Mouse (Mus musculus) C2C12 (cell line): ENCODE measurements at regions not wholly inside any gene's neighbourhood (a gene's known extent, or its start where the extent isn't known, plus 50 kb on each side); places are given as distances from the start of the nearest gene placed in this dataset.

Source experiments
- H3K27me3 ChIP-seq: one replicate; pipeline ENCODE4 v1.6.1; 2011; ENCODE audit not compliant: control insufficient read depth, insufficient read depth, insufficient read length
- H3K36me3 ChIP-seq: one replicate; pipeline ENCODE4 v1.6.1; 2011; ENCODE audit not compliant: control insufficient read depth, insufficient read depth
- H3K4me3 ChIP-seq: one replicate; pipeline ENCODE4 v1.5.1; 2011; ENCODE audit warnings: mild to moderate bottlenecking, control low read depth; ENCODE audit not compliant: poor library complexity, insufficient read depth, severe bottlenecking
- H3K79me2 ChIP-seq: one replicate; pipeline ENCODE4 v1.6.1; 2011; ENCODE audit not compliant: control insufficient read depth, insufficient read depth
- H3K79me3 ChIP-seq: one replicate; pipeline ENCODE4 v1.6.1; 2011; ENCODE audit warnings: low read depth, control low read depth
- H3ac ChIP-seq: one replicate; pipeline ENCODE3; 2011; ENCODE audit warnings: low read depth; ENCODE audit not compliant: control insufficient read depth, insufficient read length
- CEBPB ChIP-seq: IDR thresholded peaks from one replicate; pipeline ENCODE4 v1.6.1; 2011; ENCODE audit warnings: low read depth, mild to moderate bottlenecking, control low read depth, moderate library complexity
- CTCF ChIP-seq: IDR thresholded peaks from one replicate; pipeline ENCODE4 v1.5.1; 2011; ENCODE audit not compliant: control insufficient read depth, insufficient read depth, insufficient read length
- FOSL1 ChIP-seq: IDR thresholded peaks from one replicate; pipeline ENCODE4 v1.8.0; 2011; ENCODE audit warnings: mild to moderate bottlenecking, low read length; ENCODE audit not compliant: poor library complexity, insufficient read depth, severe bottlenecking
- MAX ChIP-seq: IDR thresholded peaks from one replicate; pipeline ENCODE4 v1.6.1; 2011; ENCODE audit warnings: mild to moderate bottlenecking, control low read depth
- MYOD1 ChIP-seq: IDR thresholded peaks from one replicate; pipeline ENCODE4 v1.6.1; 2011; ENCODE audit warnings: low read depth; ENCODE audit not compliant: control insufficient read depth, insufficient read length
- MYOG ChIP-seq: IDR thresholded peaks from one replicate; pipeline ENCODE4 v1.6.1; 2011; ENCODE audit not compliant: control insufficient read depth, insufficient read length; ENCODE audit errors: extremely low read depth
- USF1 ChIP-seq: IDR thresholded peaks from one replicate; pipeline ENCODE4 v1.6.1; 2011; ENCODE audit warnings: low read depth, mild to moderate bottlenecking, control low read depth, moderate library complexity

GRCm38 (mm10) chr9:61601911-61602310 lies 229.7 kb downstream of the Tle3 start:
- H3ac ChIP-seq, result no peak overlapping the region
- no peaks in the 10 kb centered on the region for H3K36me3 ChIP-seq
- TF ChIP-seq MYOG (no peak), CEBPB (no peak), FOSL1 (no peak), USF1 (no peak), MAX (no peak), CTCF (no peak)
- H3K27me3 ChIP-seq, result no peaks in the 10 kb centered on the region
- no peaks in the 10 kb centered on the region for H3K79me2 ChIP-seq
- no peaks in the 10 kb centered on the region for H3K79me3 ChIP-seq
- H3K4me3 ChIP-seq, result no peak overlapping the region

GRCm38 (mm10) chr9:61597287-61597686 lies 225.1 kb downstream of the Tle3 start:
- Histone ChIP-seq H3K4me3 (no peak overlapping the region), H3ac (no peak overlapping the region), H3K79me2 (no peaks in the 10 kb centered on the region), H3K27me3 (no peaks in the 10 kb centered on the region), H3K79me3 (no peaks in the 10 kb centered on the region), H3K36me3 (no peaks in the 10 kb centered on the region)
- no peak for TF ChIP-seq MYOG
- no peak for TF ChIP-seq CEBPB
- TF ChIP-seq FOSL1, result no peak
- TF ChIP-seq USF1, result no peak
- no peak for TF ChIP-seq MYOD1
- TF ChIP-seq CTCF, result no peak
- TF ChIP-seq MAX, result no peak

- Histone ChIP-seq H3K4me3 (no peak overlapping the region), H3K79me2 (no peaks in the 10 kb centered on the region), H3K79me3 (no peaks in the 10 kb centered on the region), H3K27me3 (no peaks in the 10 kb centered on the region), H3ac (no peak overlapping the region), H3K36me3 (no peaks in the 10 kb centered on the region)
- TF ChIP-seq MYOG (no peak), MAX (no peak), CEBPB (no peak), USF1 (no peak), CTCF (no peak), MYOD1 (no peak), FOSL1 (no peak)
These were observed 224.4 kb downstream of the Tle3 start for GRCm38 (mm10) chr9:61596410-61597108.

GRCm38 (mm10) chr9:61595170-61595967 lies 223.2 kb downstream of the Tle3 start:
- Histone ChIP-seq H3K79me3 (no peaks in the 10 kb centered on the region), H3ac (no peak overlapping the region), H3K4me3 (no peak overlapping the region), H3K27me3 (no peaks in the 10 kb centered on the region), H3K36me3 (no peaks in the 10 kb centered on the region), H3K79me2 (no peaks in the 10 kb centered on the region)
- TF ChIP-seq FOSL1, result no peak
- TF ChIP-seq MYOD1, result no peak
- no peak for TF ChIP-seq MYOG
- no peak for TF ChIP-seq USF1
- TF ChIP-seq MAX, result no peak
- TF ChIP-seq CTCF, result no peak
- TF ChIP-seq CEBPB, result no peak

GRCm38 (mm10) chr9:61593991-61594390 lies 221.8 kb downstream of the Tle3 start:
- Histone ChIP-seq H3K79me3 (no peaks in the 10 kb centered on the region), H3ac (no peak overlapping the region), H3K79me2 (no peaks in the 10 kb centered on the region), H3K36me3 (no peaks in the 10 kb centered on the region), H3K4me3 (no peak overlapping the region), H3K27me3 (no peaks in the 10 kb centered on the region)
- no peak for TF ChIP-seq CEBPB
- no peak for TF ChIP-seq USF1
- no peak for TF ChIP-seq FOSL1
- no peak for TF ChIP-seq CTCF
- TF ChIP-seq MYOD1, result no peak
- no peak for TF ChIP-seq MAX
- TF ChIP-seq MYOG, result no peak
